Mouse (Mus musculus): Measurements from ENCODE around the gene Ubald2. TPM values are rescaled to one million over a fixed set of nuclear protein-coding genes. Genes with fewer than 3 reads are reported as not detected.
A peak's percentile ranks its signal among the peaks of the same experiment; 100 is the strongest.
"Not testable (repeated sequence)": the region's sequence is repeated elsewhere in the genome, so short reads cannot be mapped to it uniquely, and the experiment has no call there.

The Ubald2 gene
- total RNA-seq, 2 experiments from 2014 or later = 42.6 to 58.9 TPM

DNA sequence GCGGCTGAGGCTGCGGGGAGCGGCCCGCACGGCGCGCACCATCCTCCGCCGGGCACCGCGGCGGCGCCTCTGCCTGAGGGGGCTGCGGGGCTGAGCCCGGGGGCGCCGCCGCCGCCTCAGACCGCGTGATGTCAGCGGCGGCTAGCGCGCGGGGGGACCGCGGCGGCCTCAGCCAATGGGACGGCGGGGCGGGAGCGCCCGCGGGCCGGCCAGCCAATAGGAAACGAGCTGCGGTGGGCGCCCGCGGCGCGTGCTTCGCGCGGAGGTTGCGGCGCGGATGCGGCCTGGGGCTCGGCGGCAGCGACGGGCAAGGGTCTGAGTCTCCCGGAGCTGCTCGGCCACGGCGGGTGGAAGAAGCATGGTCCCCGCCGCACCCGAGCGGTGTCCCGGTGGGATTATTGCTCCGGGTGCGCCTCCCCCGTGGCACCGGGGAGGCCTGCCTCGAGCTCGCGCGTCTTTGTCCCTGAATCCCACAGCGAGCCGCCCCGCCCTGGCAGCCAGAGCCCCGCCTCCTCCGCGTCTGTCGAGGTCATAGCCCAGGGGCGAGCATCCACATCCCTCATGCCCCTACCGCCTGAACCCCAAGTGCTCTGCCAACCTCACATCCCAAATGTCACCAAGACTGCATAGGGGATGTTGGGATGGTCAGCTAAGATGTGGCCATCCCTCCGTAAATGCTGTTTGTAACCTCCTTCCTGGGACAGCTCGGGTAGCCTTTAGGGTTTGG is 20.8 kb upstream of the Ubald2 start, which contains the start of gene Rnf157:
Gene Rnf157 (minus strand): TSS at position 129 of the 727 bp plus-strand sequence.
- intact Hi-C loops (cut with DNase I; ENCODE audit: low total_unique reads) = no loop called here
- peak; percentile 83 for DNase-seq

- DNase-seq = no peak
- intact Hi-C loops (cut with DNase I; ENCODE audit: low total_unique reads) = no loop called here
Observed at GRCm38 (mm10) chr11:116413631-116414022, 20.3 kb upstream of the Ubald2 start.

- DNase-seq = peak; percentile 40
- intact Hi-C loops (cut with DNase I; ENCODE audit: low total_unique reads) = no loop called here
Observed at GRCm38 (mm10) chr11:116416196-116416943, 17.5 kb upstream of the Ubald2 start.

GRCm38 (mm10) chr11:116417054-116417453 is 16.8 kb upstream of the Ubald2 start:
- DNase-seq = no peak
- intact Hi-C loops (cut with DNase I; ENCODE audit: low total_unique reads) = no loop called here

DNA sequence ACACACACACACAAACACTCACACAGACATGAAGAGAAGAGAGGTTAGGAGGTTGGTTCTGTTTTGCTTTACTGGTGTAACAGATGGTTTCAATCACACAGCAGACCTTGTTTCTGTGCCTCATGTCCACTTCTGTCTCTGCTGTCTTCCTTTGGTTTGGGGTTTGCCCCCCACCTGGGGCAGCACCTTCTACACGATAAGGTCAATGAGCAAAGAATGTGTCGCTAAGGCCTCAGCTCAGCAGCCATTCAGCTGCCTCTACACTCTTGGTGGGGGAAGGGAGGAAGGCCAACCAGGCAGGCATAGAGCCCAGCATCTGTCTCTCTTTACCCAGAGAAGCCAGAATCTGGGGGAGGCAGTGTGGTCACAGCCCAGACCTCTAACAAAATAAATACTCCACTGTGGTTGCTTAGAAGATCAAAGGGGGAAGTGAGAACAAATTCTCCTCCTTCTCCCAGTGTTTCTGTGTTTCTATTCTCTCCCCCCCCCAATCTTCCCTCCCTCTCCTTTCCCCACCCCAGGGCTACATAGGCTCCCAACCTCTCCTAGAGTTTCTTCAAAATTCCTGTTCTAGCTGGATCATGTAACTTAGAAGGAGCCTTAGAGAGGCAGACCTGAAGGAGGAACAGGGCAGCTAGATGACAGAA is 15.6 kb upstream of the Ubald2 start:
- intact Hi-C loops (cut with DNase I; ENCODE audit: low total_unique reads) = no loop called here
- DNase-seq = peak; percentile 50

DNA sequence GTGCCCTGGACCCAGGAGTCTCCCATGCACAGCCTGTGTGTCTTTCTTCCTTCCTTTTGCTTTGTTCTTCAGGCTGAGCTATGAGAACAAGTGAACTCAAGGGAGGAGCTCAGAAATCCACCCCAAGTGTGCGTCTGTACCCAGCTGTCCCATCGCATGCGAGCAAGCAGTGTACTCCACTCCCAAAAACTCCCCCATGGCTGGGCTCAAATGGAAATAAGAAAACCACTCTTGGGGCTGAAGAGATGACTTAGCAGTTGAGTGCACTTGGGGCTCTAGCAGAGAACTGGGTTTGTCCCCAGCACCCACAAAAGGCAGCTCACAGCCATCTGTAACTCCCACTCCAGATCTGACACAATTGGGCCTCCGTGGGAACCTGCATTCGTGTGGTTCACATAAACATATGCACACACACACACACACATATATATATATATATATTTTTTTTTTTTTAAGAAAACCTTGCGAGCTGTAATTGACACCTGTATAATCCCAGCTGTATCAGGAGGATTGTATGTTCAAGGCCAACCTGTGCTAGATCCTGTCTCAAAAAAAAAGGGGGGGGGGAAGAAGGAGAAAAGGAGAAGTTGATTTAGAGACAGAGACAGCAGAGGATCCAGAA is 14.9 kb upstream of the Ubald2 start:
- no peak for DNase-seq
- intact Hi-C loops (cut with DNase I; ENCODE audit: low total_unique reads) = no loop called here

DNA sequence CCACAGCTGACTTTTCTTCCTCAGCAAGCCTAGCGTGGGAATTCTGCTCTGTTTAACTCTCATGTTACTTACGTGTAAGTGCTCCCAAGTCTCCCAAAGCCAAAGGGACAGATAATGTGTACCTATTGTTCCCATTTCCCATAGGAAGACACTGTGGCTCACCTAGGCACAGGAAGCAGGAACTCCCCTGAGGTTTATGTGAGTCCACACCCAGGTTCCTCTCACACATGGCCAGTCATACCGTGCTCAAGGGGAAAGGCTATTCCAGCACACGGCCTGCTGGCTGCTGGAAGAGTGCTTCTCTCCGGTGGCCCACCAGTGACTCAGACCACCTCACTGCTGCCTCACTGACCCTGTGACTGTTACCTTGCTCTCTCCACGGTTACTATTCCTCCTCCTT is 12.8 kb upstream of the Ubald2 start:
- no peak for DNase-seq
- intact Hi-C loops (cut with DNase I; ENCODE audit: low total_unique reads) = no loop called here

DNA sequence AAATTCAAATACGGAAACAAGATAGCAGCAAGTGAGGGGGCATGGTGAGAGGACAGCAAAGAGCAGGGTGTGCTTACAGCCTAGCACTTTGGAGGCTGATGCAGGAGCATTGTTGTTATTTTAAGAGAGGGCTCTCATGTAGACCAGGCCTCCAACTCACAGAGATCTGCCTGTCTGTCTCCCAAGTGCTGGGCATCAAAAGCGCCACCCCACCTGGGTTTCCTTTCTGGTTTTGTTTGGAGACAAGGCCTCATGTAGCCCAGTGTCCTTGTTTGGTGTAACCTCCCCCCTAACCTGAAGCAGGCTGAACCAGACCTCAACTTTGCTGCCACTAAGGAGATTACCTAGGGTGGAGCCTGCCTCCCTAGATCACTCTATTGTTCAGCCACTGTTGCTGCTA is 11.3 kb upstream of the Ubald2 start:
- intact Hi-C loops (cut with DNase I; ENCODE audit: low total_unique reads) = no loop called here
- DNase-seq = no peak

DNA sequence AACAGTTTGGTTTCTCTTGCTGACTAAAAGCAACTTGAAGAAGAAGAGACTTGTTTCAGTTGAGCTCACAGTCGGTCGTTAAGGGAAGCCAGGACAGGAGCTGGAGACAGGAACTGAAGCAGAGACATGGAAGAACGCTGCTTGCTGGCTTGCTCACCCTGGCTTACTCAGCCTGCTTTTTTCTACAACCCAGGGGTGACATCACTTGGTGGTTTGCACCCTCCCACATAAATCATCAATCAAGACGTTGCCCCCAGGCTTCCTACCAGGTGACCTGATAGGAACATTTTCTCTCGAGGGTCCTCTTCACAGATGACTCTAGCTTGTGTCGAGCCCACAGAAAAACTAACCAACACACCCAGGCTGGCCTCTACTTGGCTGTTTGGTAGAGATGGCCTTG is 10.7 kb upstream of the Ubald2 start:
- DNase-seq = no peak
- intact Hi-C loops (cut with DNase I; ENCODE audit: low total_unique reads) = no loop called here

DNA sequence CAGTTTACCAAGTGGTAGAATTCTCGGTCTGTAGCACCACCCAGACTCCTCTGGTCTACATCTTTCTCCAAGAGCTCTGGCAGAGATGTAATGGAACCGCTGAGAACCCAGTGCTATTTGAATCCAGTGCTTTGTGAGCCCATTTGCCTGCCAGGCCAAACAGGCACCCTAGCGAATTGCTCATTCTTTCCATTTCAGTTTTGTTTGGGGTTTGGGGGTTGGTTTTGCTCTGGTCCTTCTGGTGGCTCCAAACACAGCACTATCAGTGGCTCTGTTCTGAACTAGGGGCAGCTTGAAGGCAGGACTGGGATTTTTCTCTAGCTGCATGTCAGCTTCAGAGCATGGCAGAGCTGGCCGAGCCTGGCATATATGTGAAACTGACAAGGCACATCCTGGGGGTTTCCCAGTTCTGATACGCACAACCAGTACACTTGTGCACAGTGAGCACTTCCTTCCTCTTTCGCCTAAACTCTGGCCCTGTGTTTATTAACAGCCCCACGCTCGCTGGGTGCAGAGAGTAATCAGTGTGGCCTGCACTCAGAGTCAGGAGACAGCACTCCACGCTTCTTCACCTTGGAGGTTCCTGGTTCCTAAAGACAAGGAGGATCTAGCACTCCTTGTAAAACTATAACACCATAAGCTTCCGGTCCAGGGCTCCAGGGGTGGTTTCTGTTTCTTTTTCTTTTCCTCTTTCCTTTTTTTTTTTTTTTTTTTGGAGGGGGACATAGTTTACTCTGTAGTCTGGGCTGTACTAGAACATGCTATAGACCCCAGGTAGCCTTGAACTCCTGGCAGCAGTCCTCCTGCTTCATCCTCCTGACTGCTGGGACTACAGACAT is 9.9 kb upstream of the Ubald2 start:
- no peak for DNase-seq
- intact Hi-C loops (cut with DNase I; ENCODE audit: low total_unique reads) = no loop called here

DNA sequence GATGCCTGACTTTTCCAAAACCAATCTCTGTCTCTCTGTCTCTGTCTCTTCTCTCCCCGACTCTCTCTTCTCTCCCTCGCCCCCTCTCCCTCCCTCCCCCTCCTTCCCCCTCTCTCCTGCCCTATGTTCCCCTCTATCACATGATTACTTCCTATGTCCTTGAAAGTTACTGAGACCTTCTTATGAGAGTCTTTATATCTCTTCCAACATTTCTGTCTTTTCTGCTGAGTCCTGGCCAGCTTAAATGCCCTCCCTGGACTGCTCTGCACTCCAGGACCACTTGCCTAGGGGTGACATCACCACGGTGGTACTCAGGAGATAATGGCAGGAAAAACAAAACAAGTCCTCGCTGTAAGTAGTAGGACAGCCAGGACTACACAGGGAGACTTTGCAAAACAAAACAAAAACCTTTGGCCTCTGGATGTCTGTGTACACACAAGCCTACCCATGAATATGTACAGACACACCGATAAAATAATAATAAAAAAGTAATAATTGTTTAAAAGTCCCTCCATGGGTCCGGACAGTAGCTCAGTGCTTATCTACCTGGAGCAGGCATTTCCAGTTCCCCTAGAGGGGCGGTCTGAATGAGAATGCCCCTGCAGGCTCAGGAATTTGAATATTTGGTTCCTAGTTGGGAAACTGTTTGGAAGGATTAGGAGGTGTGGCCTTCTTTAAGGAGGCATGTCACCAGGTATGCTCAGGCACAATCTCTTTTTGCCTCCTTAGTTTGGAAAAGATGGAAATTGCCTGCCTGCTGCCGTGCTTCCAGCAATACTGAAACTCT is 9.1 kb upstream of the Ubald2 start:
- intact Hi-C loops (cut with DNase I; ENCODE audit: low total_unique reads) = no loop called here

GRCm38 (mm10) chr11:116426328-116426727 is 7.6 kb upstream of the Ubald2 start:
- intact Hi-C loops (cut with DNase I; ENCODE audit: low total_unique reads); DNase-seq: not testable (repeated sequence)

More for the DNA sequence above, 9.1 kb upstream of the Ubald2 start:
- DNase-seq = no peak

- no peak for DNase-seq
- intact Hi-C loops (cut with DNase I; ENCODE audit: low total_unique reads) = no loop called here
Observed at GRCm38 (mm10) chr11:116426852-116427575, 6.9 kb upstream of the Ubald2 start.

- no peak for DNase-seq
- intact Hi-C loops (cut with DNase I; ENCODE audit: low total_unique reads) = no loop called here
Observed at GRCm38 (mm10) chr11:116428872-116429859, 4.7 kb upstream of the Ubald2 start.

DNA sequence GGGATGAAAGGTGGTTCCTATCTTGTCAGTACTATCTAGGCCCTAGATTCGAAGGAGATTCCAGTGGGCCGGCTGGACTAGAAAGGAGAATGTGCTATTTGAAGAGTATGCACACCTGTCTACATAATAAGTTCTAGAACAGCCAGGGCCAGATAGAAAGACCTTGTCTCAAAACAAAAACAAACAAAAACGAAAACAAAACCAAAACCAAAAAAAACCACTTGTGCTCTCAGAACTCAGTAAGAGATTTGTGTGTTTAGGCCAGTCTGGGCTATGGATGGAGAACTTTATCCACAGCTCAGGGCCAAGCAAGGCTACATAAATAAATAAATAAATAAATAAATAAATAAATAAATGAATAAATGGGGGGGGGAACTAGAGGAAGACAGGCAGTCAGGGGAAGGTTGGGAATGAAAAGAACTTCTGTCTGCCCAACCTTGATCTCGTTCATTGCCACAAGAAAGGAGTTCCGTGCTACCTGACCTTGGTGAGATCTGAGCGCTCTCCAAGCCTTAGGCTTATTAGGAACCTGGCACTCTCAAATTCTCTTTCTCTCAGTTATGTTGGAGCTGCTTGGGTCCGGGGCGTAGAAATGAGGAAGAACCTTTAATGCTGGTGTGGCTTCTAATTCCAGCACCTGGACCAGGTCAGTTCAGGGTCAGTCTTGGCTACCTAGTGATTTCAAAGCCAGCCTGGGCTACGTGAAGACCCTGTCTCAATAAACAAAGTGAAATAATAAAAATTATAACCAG is 3.9 kb upstream of the Ubald2 start:
- no peak for DNase-seq

More for the DNA sequence above, 3.9 kb upstream of the Ubald2 start:
- intact Hi-C loops (cut with DNase I; ENCODE audit: low total_unique reads) = no loop called here
